Mouse (Mus musculus) olfactory bulb, adult 2 months (tissue): Measurements from ENCODE around the gene Dgcr2.

Experiments used
- CTCF ChIP-seq: fragments of 200-500 bp; IDR thresholded peaks from 2 replicates; pipeline ENCODE4 v1.5.1; 2012; ENCODE audit warnings: low read depth, mild to moderate bottlenecking, low read length, moderate library complexity; ENCODE audit not compliant: insufficient read depth
- POLR2A ChIP-seq: fragments of 200-500 bp; IDR thresholded peaks from 2 replicates; pipeline ENCODE4 v1.6.1; 2012; ENCODE audit warnings: mild to moderate bottlenecking, low read depth, low read length, moderate library complexity; ENCODE audit not compliant: insufficient read depth

DNA sequence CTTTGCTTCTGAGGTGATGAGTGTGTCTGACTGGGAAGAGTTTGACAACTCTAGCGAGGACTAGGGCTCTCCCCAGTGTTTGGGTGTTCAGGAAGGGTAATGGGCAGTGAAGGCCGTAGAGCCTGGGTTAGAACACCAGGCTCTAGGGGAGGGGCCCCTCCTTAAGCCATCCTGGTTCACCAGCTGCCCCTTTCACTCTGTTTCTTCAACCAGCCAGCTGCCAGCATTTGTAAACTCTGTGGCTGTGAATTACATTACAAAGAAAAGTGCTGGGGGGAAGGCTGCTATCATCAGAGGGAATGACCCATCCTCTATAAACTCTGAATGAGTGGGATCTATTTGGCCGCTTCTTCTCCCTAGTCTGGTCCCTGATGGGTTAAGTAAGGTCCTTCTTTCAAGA, 105.6 kb downstream of the Dgcr2 start:
- TF ChIP-seq POLR2A (no peak), CTCF (no peak)
